Mouse (Mus musculus): ENCODE data around the gene Mpv17l2. TPM values are rescaled to one million over a fixed set of nuclear protein-coding genes. Genes with fewer than 3 reads are reported as not detected.
A peak's percentile ranks its signal among the peaks of the same experiment; 100 is the strongest.

Gene Mpv17l2
- polyA plus RNA-seq, 1 experiment, result 99.7 TPM

DNA sequence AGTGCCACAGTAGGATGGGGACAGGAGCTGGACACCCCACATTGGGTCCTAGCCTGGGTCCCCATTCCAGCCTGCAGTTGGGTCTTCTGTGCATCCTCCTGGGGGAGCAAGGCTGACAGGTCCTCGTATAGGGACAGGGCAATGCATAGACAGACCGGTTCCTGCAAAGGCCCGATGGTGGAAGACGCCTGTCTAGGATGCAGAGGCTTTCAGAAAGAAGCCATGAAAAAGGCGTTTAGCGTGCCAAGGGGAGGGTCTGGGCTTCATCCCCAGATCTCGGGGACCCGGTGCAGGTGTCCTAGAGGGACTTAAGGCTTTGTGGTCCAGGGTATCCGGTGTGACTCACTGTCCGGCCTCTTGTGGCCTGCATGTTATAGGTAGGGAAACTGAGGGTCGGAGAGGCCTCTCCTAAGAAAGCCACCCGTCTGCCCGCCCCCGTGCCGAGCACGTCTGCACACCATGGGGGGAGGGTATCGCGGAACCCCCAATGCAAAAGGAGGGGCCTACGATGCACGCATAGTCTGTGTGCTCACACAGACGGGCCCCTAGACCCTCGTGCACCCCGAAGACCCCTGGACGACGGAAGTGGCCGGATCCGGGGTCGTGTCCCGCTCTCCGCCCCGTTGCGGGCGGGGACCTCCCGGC lies 15.2 kb upstream of the Mpv17l2 start:
- no peak for TF ChIP-seq FLI1 (IDR thresholded peaks at IDR 0.05; ENCODE audit: low read length)
- TF ChIP-seq GATA1 (IDR thresholded peaks at IDR 0.05; ENCODE audit: borderline replicate concordance, low read length), result no peak
- peaks cover 4% of the 10 kb centered on the region for H3K27me3 ChIP-seq (replicated peaks)
- H3K4me3 ChIP-seq (replicated peaks), result peak overlapping the region; percentile 97
- peaks cover 77% of the 10 kb centered on the region for H3K36me3 ChIP-seq (replicated peaks; ENCODE audit: low read length)
- H3K4me1 ChIP-seq, result peaks cover 87% of the 10 kb centered on the region
- no peaks in the 10 kb centered on the region for H3K9me3 ChIP-seq

DNA sequence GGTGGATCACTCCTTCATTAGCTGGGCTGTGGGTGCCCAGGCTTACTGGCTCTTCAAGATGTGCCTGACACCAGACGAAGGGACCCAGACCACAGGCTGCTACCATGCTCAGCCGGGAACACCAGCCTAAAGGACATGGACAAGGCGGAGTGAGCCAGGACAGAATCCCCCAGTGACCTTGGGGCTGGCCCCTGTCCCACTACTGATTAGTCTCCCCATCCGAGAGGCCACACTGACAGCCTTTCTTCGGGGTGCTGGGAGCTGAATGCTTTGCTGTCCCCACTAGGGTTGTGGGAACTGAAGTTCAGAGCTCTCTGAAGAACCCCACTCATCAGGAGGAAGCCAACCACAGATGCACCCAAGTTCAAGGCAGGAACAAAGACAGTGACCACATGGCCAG lies 14.5 kb upstream of the Mpv17l2 start:
- H3K36me3 ChIP-seq (replicated peaks; ENCODE audit: low read length), result peaks cover 77% of the 10 kb centered on the region
- H3K4me1 ChIP-seq, result peaks cover 83% of the 10 kb centered on the region
- no peak for TF ChIP-seq FLI1 (IDR thresholded peaks at IDR 0.05; ENCODE audit: low read length)
- no peak for TF ChIP-seq GATA1 (IDR thresholded peaks at IDR 0.05; ENCODE audit: borderline replicate concordance, low read length)
- H3K4me3 ChIP-seq (replicated peaks), result peak overlapping the region; percentile 97
- H3K27me3 ChIP-seq (replicated peaks), result peaks cover 6% of the 10 kb centered on the region
- H3K9me3 ChIP-seq, result no peaks in the 10 kb centered on the region

DNA sequence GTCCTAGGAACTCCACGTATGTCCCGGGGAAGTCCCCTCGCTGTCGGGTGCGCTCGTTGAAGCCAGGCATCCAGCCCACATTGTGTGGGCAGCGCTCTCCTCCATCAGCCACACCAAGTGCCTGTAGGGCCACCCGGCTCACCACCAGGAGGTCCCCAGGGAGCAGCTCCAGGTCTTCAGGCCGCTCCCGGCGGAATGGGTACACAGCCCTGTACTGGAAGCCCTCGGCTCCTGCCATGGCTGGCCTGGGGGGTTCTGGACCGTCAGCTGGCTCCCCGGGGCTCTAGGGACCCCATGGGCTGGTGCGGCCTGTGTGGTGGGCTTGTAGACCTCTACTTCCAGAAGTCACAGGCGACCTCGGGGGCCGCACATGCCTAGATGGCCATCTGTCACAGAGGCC lies 14.0 kb upstream of the Mpv17l2 start:
- TF ChIP-seq GATA1 (IDR thresholded peaks at IDR 0.05; ENCODE audit: borderline replicate concordance, low read length), result no peak
- no peak for TF ChIP-seq FLI1 (IDR thresholded peaks at IDR 0.05; ENCODE audit: low read length)
- H3K9me3 ChIP-seq, result no peaks in the 10 kb centered on the region
- peaks cover 6% of the 10 kb centered on the region for H3K27me3 ChIP-seq (replicated peaks)
- peaks cover 82% of the 10 kb centered on the region for H3K4me1 ChIP-seq
- peaks cover 77% of the 10 kb centered on the region for H3K36me3 ChIP-seq (replicated peaks; ENCODE audit: low read length)
- no peak overlapping the region for H3K4me3 ChIP-seq (replicated peaks)

DNA sequence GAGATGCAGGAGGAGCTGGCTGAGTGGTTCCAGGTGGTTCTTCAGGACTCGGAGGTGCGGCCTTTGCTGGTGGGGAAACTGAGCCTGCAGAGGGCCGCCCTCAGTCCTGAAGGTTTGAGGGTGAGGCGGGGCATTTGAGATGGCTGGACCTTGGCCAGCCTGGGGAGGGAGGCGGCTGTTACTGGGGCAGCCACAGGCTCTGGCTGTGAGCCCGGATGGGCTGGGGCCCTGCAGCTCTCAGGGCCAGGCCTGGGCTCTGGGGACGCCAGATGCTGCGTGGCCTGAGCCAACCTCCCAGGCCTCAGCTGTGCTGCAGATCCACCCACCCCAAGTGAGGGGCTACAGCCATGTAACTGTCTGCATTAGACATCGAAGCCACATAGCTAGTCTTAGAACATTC lies 13.1 kb upstream of the Mpv17l2 start:
- H3K27me3 ChIP-seq (replicated peaks), result peaks cover 6% of the 10 kb centered on the region
- TF ChIP-seq FLI1 (IDR thresholded peaks at IDR 0.05; ENCODE audit: low read length) (no peak), GATA1 (IDR thresholded peaks at IDR 0.05; ENCODE audit: borderline replicate concordance, low read length) (no peak)
- peaks cover 76% of the 10 kb centered on the region for H3K36me3 ChIP-seq (replicated peaks; ENCODE audit: low read length)
- no peaks in the 10 kb centered on the region for H3K9me3 ChIP-seq
- H3K4me1 ChIP-seq, result peaks cover 82% of the 10 kb centered on the region
- peak overlapping the region; percentile 4 for H3K4me3 ChIP-seq (replicated peaks)

DNA sequence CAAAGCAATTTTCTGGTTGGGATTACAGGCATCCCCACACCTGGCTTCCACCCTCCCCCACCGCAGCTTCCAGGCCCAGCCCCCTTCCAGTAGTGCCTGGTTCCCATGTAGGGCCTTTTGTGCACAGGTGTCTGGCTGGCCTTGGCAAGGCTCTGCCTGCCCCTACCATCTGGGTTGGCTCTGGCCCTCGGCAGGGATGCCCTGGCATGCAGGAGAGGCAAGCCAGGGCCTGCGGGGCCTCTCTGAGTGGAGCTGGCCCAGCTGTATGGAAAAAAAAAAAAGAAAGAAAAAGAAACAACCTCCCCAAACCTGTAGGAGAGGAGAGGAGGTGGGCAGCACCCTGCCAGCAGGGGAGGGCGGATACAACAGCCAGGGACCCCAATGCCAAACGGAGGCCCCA lies 12.7 kb upstream of the Mpv17l2 start:
- H3K4me1 ChIP-seq, result peaks cover 82% of the 10 kb centered on the region

DNA sequence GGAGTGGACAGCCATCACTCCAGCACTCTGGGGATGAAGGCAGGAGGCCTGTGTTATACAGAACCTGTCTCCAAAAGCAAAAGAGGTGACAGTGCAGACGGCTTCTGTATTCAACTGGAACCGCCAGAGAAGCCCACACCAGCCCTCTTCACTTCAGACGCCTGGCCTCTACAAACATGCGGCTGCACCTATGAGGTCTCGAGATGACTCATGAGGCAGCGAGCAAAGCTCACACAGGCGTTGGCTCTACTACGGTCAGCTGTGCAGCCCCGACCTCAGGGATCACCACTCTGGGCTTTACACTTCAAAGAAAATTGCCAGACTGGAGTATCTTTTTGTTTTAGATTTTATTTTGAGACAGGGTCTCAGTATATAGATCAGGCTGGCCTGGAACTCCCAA lies 12.1 kb upstream of the Mpv17l2 start:
- Histone ChIP-seq H3K4me3 (replicated peaks) (no peak overlapping the region), H3K4me1 (peaks cover 78% of the 10 kb centered on the region), H3K9me3 (no peaks in the 10 kb centered on the region), H3K27me3 (replicated peaks) (peaks cover 6% of the 10 kb centered on the region), H3K36me3 (replicated peaks; ENCODE audit: low read length) (peaks cover 76% of the 10 kb centered on the region)
- TF ChIP-seq GATA1 (IDR thresholded peaks at IDR 0.05; ENCODE audit: borderline replicate concordance, low read length) (no peak), FLI1 (IDR thresholded peaks at IDR 0.05; ENCODE audit: low read length) (no peak)

More for the DNA sequence above, 12.7 kb upstream of the Mpv17l2 start:
- Histone ChIP-seq H3K27me3 (replicated peaks) (peaks cover 6% of the 10 kb centered on the region), H3K9me3 (no peaks in the 10 kb centered on the region), H3K36me3 (replicated peaks; ENCODE audit: low read length) (peaks cover 76% of the 10 kb centered on the region), H3K4me3 (replicated peaks) (no peak overlapping the region)
- no peak for TF ChIP-seq GATA1 (IDR thresholded peaks at IDR 0.05; ENCODE audit: borderline replicate concordance, low read length)
- no peak for TF ChIP-seq FLI1 (IDR thresholded peaks at IDR 0.05; ENCODE audit: low read length)

DNA sequence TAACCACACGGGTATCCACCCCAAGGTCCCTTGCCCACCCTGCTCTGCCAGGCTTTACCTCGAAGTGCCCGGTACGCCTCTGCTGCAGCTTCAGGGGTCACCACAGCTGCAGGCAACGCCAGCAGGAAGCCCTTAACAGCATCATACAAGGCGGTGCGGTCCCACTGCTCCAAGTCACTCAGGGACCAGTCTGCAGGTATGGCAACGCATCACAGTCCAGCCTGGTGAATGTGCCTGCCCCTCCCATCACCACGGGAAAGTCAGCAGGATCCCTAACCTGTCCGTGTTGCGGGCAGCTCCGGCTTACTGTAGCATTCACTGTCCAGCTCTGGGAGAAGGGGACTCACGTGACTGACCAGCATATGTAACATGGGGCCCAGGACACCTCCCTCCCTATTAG lies 11.3 kb upstream of the Mpv17l2 start:
- Histone ChIP-seq H3K27me3 (replicated peaks) (peaks cover 6% of the 10 kb centered on the region), H3K4me1 (peaks cover 76% of the 10 kb centered on the region), H3K36me3 (replicated peaks; ENCODE audit: low read length) (peaks cover 80% of the 10 kb centered on the region), H3K9me3 (no peaks in the 10 kb centered on the region), H3K4me3 (replicated peaks) (no peak overlapping the region)
- TF ChIP-seq FLI1 (IDR thresholded peaks at IDR 0.05; ENCODE audit: low read length), result no peak
- TF ChIP-seq GATA1 (IDR thresholded peaks at IDR 0.05; ENCODE audit: borderline replicate concordance, low read length), result no peak

DNA sequence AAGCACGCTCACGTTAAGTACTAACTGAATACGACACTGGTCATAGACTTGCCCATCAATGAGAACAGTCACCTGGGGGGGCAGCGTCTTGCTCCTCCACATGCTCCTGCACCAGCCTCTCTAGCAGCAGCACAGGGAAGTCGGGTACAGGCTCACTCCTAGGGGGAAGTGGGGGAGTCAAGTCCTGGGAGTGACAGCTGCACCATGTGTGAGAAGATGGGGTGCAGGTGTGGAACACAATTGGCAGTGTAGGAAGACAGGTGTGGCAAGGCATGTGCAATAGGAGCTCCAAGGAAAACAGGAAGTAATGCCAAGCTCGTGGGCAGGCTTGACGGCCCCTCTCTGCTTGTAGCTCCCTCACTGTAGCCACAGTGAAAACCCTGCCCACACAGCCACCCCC lies 10.5 kb upstream of the Mpv17l2 start:
- no peak overlapping the region for H3K4me3 ChIP-seq (replicated peaks)
- no peak for TF ChIP-seq FLI1 (IDR thresholded peaks at IDR 0.05; ENCODE audit: low read length)
- TF ChIP-seq GATA1 (IDR thresholded peaks at IDR 0.05; ENCODE audit: borderline replicate concordance, low read length), result no peak
- H3K36me3 ChIP-seq (replicated peaks; ENCODE audit: low read length), result peaks cover 80% of the 10 kb centered on the region
- H3K9me3 ChIP-seq, result no peaks in the 10 kb centered on the region
- H3K27me3 ChIP-seq (replicated peaks), result peaks cover 6% of the 10 kb centered on the region
- H3K4me1 ChIP-seq, result peaks cover 83% of the 10 kb centered on the region

DNA sequence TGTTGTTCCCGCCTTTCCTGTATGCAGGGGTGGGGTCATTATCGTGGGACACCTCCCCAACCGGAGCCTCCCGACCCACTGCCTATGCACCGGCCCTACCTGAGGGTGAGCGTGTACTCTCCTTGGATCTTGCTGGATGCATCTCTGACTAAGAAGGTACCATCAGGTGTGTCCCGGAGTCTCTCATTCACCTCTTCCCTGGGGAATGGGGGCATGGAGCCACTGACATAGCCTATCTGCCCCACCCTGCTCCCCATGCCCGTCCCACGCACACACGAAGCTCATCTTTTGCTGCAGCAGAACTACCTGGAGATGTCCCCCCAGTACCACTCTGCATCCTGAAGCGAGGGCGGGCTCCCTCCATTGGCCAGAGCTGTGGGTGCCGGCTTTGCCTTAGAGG lies 10.0 kb upstream of the Mpv17l2 start:
- peaks cover 6% of the 10 kb centered on the region for H3K27me3 ChIP-seq (replicated peaks)
- no peak for TF ChIP-seq GATA1 (IDR thresholded peaks at IDR 0.05; ENCODE audit: borderline replicate concordance, low read length)
- TF ChIP-seq FLI1 (IDR thresholded peaks at IDR 0.05; ENCODE audit: low read length), result no peak
- H3K4me1 ChIP-seq, result peaks cover 83% of the 10 kb centered on the region
- peaks cover 80% of the 10 kb centered on the region for H3K36me3 ChIP-seq (replicated peaks; ENCODE audit: low read length)
- H3K4me3 ChIP-seq (replicated peaks), result no peak overlapping the region
- no peaks in the 10 kb centered on the region for H3K9me3 ChIP-seq

DNA sequence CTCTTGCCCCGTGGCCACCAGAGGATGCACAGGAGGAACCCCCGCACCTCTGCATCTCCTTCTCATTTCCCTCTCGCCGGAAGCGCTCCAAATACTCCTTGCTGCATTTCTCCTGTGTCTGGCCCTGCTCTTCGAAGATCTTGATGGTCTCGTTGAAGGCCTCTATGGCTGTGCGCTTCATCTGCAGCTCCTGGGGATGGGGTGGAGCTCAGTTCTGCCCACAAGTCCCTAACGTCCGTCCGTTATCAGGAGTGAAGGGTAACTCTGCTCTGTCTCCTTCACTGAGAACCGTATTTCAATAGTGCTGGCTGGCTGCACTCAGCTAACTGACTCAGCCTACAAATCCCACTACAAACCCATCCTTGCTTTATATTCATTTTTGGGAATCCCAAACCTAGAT lies 9.1 kb upstream of the Mpv17l2 start:
- peaks cover 75% of the 10 kb centered on the region for H3K36me3 ChIP-seq (replicated peaks; ENCODE audit: low read length)
- TF ChIP-seq FLI1 (IDR thresholded peaks at IDR 0.05; ENCODE audit: low read length), result no peak
- no peak for TF ChIP-seq GATA1 (IDR thresholded peaks at IDR 0.05; ENCODE audit: borderline replicate concordance, low read length)
- H3K4me3 ChIP-seq (replicated peaks), result no peak overlapping the region
- H3K27me3 ChIP-seq (replicated peaks), result peaks cover 6% of the 10 kb centered on the region
- H3K4me1 ChIP-seq, result peaks cover 81% of the 10 kb centered on the region
- H3K9me3 ChIP-seq, result no peaks in the 10 kb centered on the region

All from megakaryocyte, embryonic 14.5 days (primary cell).